Mouse (Mus musculus) cerebellum, adult 8-10 months (tissue): Measurements from ENCODE around the gene Tsnax.

Experiments
- DNase-seq: peaks from one replicate; pipeline ENCODE4 v3.0.0; 2022

Tsnax gene

GRCm38 (mm10) chr8:125043935-125044334 lies 31.1 kb downstream of the Tsnax start:
- no peak for DNase-seq

- DNase-seq: no peak
These were observed 33.0 kb downstream of the Tsnax start for GRCm38 (mm10) chr8:125045760-125046159.

- DNase-seq: no peak
These were observed 36.4 kb downstream of the Tsnax start for GRCm38 (mm10) chr8:125049051-125049750.

GRCm38 (mm10) chr8:125049826-125050225 lies 37.0 kb downstream of the Tsnax start:
- no peak for DNase-seq

GRCm38 (mm10) chr8:125052026-125052425 lies 39.2 kb downstream of the Tsnax start:
- DNase-seq: peak; percentile 58

- DNase-seq: no peak
These were observed 41.0 kb downstream of the Tsnax start, which contains the start of gene Disc1 for GRCm38 (mm10) chr8:125053505-125054435. Gene Disc1, plus strand, starts transcription at chr8:125054195.

GRCm38 (mm10) chr8:125054436-125054810 lies 41.6 kb downstream of the Tsnax start:
- no peak for DNase-seq

GRCm38 (mm10) chr8:125060904-125061303 lies 48.1 kb downstream of the Tsnax start:
- DNase-seq: no peak

GRCm38 (mm10) chr8:125065596-125065995 lies 52.8 kb downstream of the Tsnax start:
- no peak for DNase-seq

- DNase-seq: peak; percentile 62
These were observed 54.3 kb downstream of the Tsnax start for GRCm38 (mm10) chr8:125066913-125067595.

GRCm38 (mm10) chr8:125067596-125067960 lies 54.8 kb downstream of the Tsnax start:
- no peak for DNase-seq

GRCm38 (mm10) chr8:125068146-125068905 lies 55.5 kb downstream of the Tsnax start:
- DNase-seq: no peak

GRCm38 (mm10) chr8:125069304-125069703 lies 56.5 kb downstream of the Tsnax start:
- no peak for DNase-seq

- DNase-seq: no peak
These were observed 56.9 kb downstream of the Tsnax start for GRCm38 (mm10) chr8:125069733-125070132.

GRCm38 (mm10) chr8:125074141-125074540 lies 61.3 kb downstream of the Tsnax start:
- no peak for DNase-seq

GRCm38 (mm10) chr8:125074581-125074980 lies 61.8 kb downstream of the Tsnax start:
- no peak for DNase-seq

GRCm38 (mm10) chr8:125075389-125075788 lies 62.6 kb downstream of the Tsnax start:
- no peak for DNase-seq

GRCm38 (mm10) chr8:125077326-125077725 lies 64.5 kb downstream of the Tsnax start:
- no peak for DNase-seq

GRCm38 (mm10) chr8:125078771-125079384 lies 66.1 kb downstream of the Tsnax start:
- peak; percentile 94 for DNase-seq

GRCm38 (mm10) chr8:125080388-125081344 lies 67.9 kb downstream of the Tsnax start:
- DNase-seq: no peak

GRCm38 (mm10) chr8:125083746-125084145 lies 70.9 kb downstream of the Tsnax start:
- DNase-seq: peak; percentile 72
